Mouse (Mus musculus): ENCODE results near the gene Mmp8.

GRCm38 (mm10) chr9:7517944-7518571 lies 40.2 kb upstream of the Mmp8 start:
- TF ChIP-seq POLR2A (IDR thresholded peaks at IDR 0.05; ENCODE audit: control insufficient read depth, extremely low read depth, insufficient read depth, low read length, poor library complexity) (no peak), CTCF (IDR thresholded peaks at IDR 0.05; ENCODE audit: borderline replicate concordance, control insufficient read depth, extremely low read depth, insufficient read depth, low read length, poor library complexity) (no peak)
